Mouse (Mus musculus) E14TG2a.4 (cell line): Measurements from ENCODE around the gene Prkg1.

Experiments
- H3K27me3 ChIP-seq: 2 replicates; pipeline ENCODE4 v1.6.1; 2014; ENCODE audit warnings: low read length, control low read depth; ENCODE audit not compliant: insufficient read depth
- H3K36me3 ChIP-seq: 2 replicates; pipeline ENCODE4 v1.6.1; 2014; ENCODE audit warnings: low read length, control low read depth; ENCODE audit not compliant: insufficient read depth
- H3K4me1 ChIP-seq: replicated peaks from 2 replicates; pipeline ENCODE4 v1.6.1; 2014; ENCODE audit warnings: low read depth, low read length, control low read depth
- H3K4me3 ChIP-seq: replicated peaks from 2 replicates; pipeline ENCODE4 v1.5.1; 2014; ENCODE audit warnings: mild to moderate bottlenecking, low read length
- H3K9me3 ChIP-seq: 2 replicates; pipeline ENCODE4 v1.6.1; 2014; ENCODE audit warnings: low read length, control low read depth
- CTCF ChIP-seq: conservative IDR thresholded peaks from 2 replicates; pipeline ENCODE4 v1.5.1; 2014; ENCODE audit warnings: low read length
- NANOG ChIP-seq: IDR thresholded peaks from 2 replicates; pipeline ENCODE4 v1.6.1; 2014; ENCODE audit warnings: borderline replicate concordance, low read length, mixed read lengths
- POU5F1 ChIP-seq: IDR thresholded peaks from 2 replicates; pipeline ENCODE4 v1.6.1; 2014; ENCODE audit warnings: low read length, borderline replicate concordance

Prkg1 gene

DNA sequence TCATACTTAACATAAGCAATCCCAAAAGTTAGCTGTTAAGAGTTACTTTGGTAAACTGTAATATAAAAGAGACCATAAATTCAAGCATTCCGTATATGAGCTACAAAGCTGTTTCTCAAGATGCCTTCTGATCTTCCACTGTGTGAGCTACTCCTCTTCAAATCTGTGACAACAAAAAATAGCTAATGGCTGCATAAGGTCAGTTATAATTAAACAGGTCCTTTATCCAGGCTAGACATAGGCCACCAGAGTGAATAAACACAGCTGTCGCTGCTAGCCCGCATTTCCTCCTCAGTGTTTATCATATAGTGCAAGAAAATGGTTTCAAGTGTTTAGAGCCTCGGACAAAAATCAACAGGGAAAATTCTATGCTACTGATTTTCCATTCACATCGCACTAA, 218.8 kb downstream of the Prkg1 start:
- Histone ChIP-seq H3K4me3 (no peak overlapping the region), H3K27me3 (no peaks in the 10 kb centered on the region), H3K4me1 (peaks cover 5% of the 10 kb centered on the region; the same call in 1 of the 2 replicates), H3K36me3 (no peaks in the 10 kb centered on the region), H3K9me3 (no peaks in the 10 kb centered on the region)
- TF ChIP-seq POU5F1 = no peak
- TF ChIP-seq CTCF = no peak
- no peak for TF ChIP-seq NANOG

DNA sequence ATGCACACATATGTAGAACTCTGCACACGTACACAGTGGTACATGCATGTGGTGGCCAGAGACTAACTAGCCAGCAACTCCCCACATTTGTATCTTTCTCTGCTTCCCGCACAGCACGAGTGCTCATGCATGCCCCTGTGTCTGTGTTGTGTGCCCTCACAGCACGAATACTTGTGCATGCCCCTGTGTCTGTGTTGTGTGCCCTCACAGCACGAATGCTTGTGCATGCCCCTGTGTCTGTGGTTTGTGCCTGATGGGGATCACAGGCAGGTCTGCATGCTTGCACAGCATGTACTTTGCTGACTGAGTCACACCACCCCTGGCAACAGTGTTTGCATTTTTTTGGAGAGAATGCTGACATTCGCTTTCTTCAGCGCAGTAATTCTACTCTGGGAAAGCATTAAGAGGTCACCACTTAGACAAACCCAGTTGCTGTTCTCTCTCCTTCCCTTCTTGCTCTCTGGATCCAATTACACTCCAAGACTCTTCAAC, 233.5 kb downstream of the Prkg1 start:
- no peaks in the 10 kb centered on the region for H3K36me3 ChIP-seq
- TF ChIP-seq POU5F1 (no peak), NANOG (no peak), CTCF (no peak)

DNA sequence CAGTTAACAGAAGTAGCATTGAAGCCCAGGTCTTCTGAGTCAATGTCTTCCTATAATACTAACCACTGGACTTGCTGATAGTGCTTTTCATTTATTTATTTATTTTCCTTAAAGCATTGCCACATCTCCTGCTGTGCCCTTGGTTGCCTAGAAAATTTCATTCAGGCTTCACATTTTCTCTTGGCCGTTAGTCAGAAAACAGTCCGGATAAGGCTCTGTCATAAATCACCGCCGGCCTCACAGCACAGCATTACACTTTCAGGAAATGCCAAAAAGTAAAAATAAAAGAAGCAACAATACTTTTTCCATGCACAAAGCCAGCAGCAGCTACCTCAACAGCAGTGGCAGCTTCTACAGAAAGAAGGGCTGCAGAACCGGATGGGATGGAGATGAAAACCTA, 234.2 kb downstream of the Prkg1 start:
- TF ChIP-seq POU5F1 = no peak
- TF ChIP-seq CTCF = no peak
- no peak for TF ChIP-seq NANOG
- no peak overlapping the region for H3K4me3 ChIP-seq
- no peaks in the 10 kb centered on the region for H3K36me3 ChIP-seq
- H3K4me1 ChIP-seq = no peaks in the 10 kb centered on the region
- H3K9me3 ChIP-seq = no peaks in the 10 kb centered on the region
- H3K27me3 ChIP-seq = no peaks in the 10 kb centered on the region

More for the DNA sequence above, 233.5 kb downstream of the Prkg1 start:
- Histone ChIP-seq H3K4me1 (no peaks in the 10 kb centered on the region), H3K9me3 (no peaks in the 10 kb centered on the region), H3K4me3 (no peak overlapping the region), H3K27me3 (no peaks in the 10 kb centered on the region)

DNA sequence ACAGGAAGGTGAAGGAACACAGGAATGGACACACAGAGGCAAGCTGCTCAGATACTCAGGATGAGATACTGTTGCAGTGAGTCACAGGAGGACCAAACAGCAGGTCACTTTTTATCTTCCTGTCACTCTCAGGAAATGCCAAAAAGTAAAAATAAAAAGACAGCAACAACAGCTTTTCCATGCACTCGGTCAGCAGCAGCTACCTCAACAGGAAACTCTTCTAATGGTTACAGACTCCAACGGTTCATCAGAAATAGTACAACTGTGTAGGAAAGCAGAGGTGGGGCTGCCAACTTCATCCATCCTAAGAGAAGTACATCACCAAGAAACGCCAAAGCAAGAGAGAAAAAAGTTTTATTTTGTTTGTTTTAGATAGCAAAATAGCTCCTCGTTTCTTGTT, 234.9 kb downstream of the Prkg1 start:
- no peaks in the 10 kb centered on the region for H3K36me3 ChIP-seq
- no peaks in the 10 kb centered on the region for H3K4me1 ChIP-seq
- H3K27me3 ChIP-seq = no peaks in the 10 kb centered on the region
- no peaks in the 10 kb centered on the region for H3K9me3 ChIP-seq
- TF ChIP-seq CTCF (no peak), NANOG (no peak), POU5F1 (no peak)
- H3K4me3 ChIP-seq = no peak overlapping the region

DNA sequence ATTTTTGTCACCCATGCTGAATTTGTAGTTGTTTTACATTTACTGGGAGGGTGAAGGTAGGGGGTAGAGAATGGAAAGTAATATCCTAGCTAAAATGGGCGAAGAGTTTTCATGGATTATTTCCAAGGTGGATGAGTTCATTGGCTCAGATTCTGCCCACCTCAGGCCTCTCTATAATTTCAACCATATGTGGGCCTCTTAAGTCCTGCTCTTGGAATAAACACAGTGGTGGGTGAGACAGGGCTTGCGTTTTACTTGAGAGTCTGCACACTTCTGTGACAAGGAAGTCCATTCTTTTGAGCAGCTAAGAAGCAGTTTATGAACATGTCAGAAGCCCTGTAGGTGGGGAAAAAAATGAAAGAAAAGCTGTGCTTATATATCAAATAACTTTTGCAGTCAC, 250.3 kb downstream of the Prkg1 start:
- TF ChIP-seq NANOG (no peak), CTCF (no peak), POU5F1 (no peak)
- H3K4me1 ChIP-seq = no peaks in the 10 kb centered on the region
- H3K4me3 ChIP-seq = no peak overlapping the region

DNA sequence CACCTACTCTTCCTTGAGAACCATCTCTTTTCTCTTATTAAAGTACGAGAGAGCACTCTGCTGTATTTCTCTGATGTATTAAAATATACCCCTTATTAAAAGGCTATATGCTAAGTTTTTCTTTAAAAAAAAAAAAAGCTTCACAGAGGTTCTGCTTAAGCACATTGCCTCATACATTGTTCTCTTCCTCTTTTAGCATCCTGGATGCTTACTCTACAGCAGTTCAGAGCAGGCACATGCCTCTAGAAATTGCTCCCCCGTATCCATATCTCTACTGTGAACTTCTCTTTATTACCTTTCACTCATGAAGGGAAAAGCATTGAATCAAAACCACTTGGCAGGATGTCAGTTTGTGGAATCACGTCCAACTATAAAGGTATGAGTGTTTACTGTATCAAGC, 257.0 kb downstream of the Prkg1 start:
- no peak for TF ChIP-seq NANOG
- TF ChIP-seq POU5F1 = no peak
- TF ChIP-seq CTCF = no peak
- H3K27me3 ChIP-seq = no peaks in the 10 kb centered on the region
- no peaks in the 10 kb centered on the region for H3K4me1 ChIP-seq
- no peak overlapping the region for H3K4me3 ChIP-seq
- H3K36me3 ChIP-seq = no peaks in the 10 kb centered on the region
- H3K9me3 ChIP-seq = no peaks in the 10 kb centered on the region

More for the DNA sequence above, 250.3 kb downstream of the Prkg1 start:
- no peaks in the 10 kb centered on the region for H3K36me3 ChIP-seq
- H3K9me3 ChIP-seq = no peaks in the 10 kb centered on the region
- H3K27me3 ChIP-seq = no peaks in the 10 kb centered on the region

DNA sequence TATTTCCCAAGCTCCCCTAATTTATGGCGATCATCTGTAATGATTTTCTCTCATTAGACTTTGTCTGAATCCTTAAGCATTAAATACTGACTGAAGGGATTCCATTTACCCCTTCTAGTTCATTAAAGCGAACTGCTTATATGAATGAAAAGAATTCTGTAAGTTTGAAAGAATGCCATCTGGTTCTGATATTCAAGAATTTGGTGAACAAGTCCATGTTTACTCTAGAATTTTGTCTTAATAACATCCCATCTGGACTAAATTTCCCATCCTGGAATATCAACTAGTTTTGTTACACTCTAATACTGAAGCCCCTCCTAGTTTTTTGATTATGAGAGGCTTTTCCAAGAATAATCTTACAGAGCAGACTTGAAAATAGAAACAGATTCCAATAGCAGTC, 258.5 kb downstream of the Prkg1 start:
- Histone ChIP-seq H3K36me3 (no peaks in the 10 kb centered on the region), H3K27me3 (no peaks in the 10 kb centered on the region), H3K4me1 (no peaks in the 10 kb centered on the region), H3K4me3 (no peak overlapping the region), H3K9me3 (no peaks in the 10 kb centered on the region)
- TF ChIP-seq NANOG (no peak), CTCF (no peak), POU5F1 (no peak)

DNA sequence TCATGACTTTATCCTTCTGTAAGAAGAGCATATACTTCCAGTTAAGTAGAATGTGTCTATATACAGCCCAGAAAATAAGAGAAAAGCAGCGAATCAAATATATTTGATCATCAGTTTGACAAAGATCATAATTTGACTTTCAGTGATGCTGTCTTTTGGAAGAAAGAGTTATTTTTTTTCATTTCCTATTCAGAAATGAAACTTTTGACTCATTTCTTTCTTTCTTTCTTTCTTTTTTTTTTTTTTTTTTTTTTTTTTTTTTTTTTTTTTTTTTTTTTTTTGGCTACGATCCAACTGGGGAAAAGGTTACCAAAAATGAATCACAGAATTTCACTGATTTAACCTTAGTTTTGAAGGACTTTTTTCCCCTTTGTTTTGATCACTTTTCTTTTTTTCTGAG, 259.8 kb downstream of the Prkg1 start:
- no peak for TF ChIP-seq CTCF
- no peak for TF ChIP-seq POU5F1
- TF ChIP-seq NANOG = no peak
- H3K36me3 ChIP-seq = no peaks in the 10 kb centered on the region
- H3K4me1 ChIP-seq = no peaks in the 10 kb centered on the region
- H3K27me3 ChIP-seq = no peaks in the 10 kb centered on the region
- no peaks in the 10 kb centered on the region for H3K9me3 ChIP-seq
- H3K4me3 ChIP-seq = no peak overlapping the region

DNA sequence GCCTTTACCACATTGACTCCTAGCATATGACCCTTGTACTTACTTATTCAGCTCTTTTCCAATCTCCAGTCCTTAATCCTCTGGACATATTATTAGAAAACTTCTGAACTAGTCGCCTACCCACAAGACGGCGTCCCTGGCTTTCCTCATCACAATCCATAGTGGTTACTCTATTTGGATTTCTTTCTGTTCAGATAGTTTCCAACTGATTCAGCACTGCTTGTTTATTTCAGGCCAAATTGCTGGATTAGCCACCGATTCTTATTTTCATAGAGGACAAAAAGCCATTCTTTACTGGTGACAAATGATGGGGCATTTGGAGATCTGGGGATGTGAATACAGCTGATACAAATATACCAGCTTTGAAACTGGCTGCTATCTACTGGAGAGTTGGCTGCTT, 267.4 kb downstream of the Prkg1 start:
- H3K4me1 ChIP-seq = no peaks in the 10 kb centered on the region
- H3K36me3 ChIP-seq = no peaks in the 10 kb centered on the region
- no peak for TF ChIP-seq NANOG
- no peak for TF ChIP-seq CTCF
- TF ChIP-seq POU5F1 = no peak

More for the DNA sequence above, 267.4 kb downstream of the Prkg1 start:
- Histone ChIP-seq H3K4me3 (no peak overlapping the region), H3K27me3 (no peaks in the 10 kb centered on the region), H3K9me3 (no peaks in the 10 kb centered on the region)
